Mouse (Mus musculus): Measurements from ENCODE around the gene Ccdc85b.

DNA sequence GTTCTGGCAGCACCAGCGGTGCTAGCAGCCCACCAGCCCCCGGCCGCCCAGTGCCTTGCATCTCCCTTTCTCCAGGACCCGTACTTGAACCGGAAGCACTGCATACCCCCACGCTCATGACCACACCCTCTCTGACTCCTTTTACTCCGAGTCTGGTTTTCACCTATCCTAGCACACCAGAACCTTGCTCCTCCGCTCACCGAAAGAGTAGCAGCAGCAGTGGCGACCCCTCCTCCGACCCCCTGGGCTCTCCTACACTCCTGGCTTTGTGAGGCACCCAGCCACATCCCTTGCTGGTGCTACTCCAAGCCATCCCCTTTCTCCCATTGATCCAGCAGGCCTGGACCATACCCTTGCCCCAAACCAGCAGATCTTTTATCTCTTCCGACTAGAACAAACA, 2.7 kb downstream of the Ccdc85b start:
- TF ChIP-seq EP300 (optimal IDR thresholded peaks at IDR 0.05) (no peak), CTCF (IDR thresholded peaks at IDR 0.05; ENCODE audit: low read depth) (no peak)
